Mouse (Mus musculus) heart, embryonic 13.5 days (tissue): ENCODE results near the gene Atp11c. TPM values are rescaled to one million over a fixed set of nuclear protein-coding genes. Genes with fewer than 3 reads are reported as not detected.

Experiments used
- ATAC-seq: fragments of 200-750 bp; cut with Nextera tagmentation; 2 replicates; pipeline ENCODE4 v1.8.0; 2017; ENCODE audit warnings: moderate TSS enrichment; ENCODE audit not compliant: insufficient number of reproducible peaks, low FRiP score, low TSS enrichment; ENCODE audit errors: extremely low read depth
- H3K27ac ChIP-seq: fragments of 300-500 bp; sonication (generic); replicated peaks from 2 replicates; pipeline ENCODE4 v1.5.1; 2015; ENCODE audit warnings: moderate library complexity, mild to moderate bottlenecking, inconsistent platforms
- H3K27me3 ChIP-seq: fragments of 300-500 bp; sonication (generic); replicated peaks from 2 replicates; pipeline ENCODE4 v1.6.1; 2015; ENCODE audit warnings: mild to moderate bottlenecking, inconsistent platforms
- H3K36me3 ChIP-seq: fragments of 300-500 bp; sonication (generic); 2 replicates; pipeline ENCODE4 v1.6.1; 2015; ENCODE audit warnings: mild to moderate bottlenecking, inconsistent platforms
- H3K4me1 ChIP-seq: fragments of 300-500 bp; sonication (generic); 2 replicates; pipeline ENCODE4 v1.6.1; 2015; ENCODE audit warnings: inconsistent platforms
- H3K4me2 ChIP-seq: fragments of 300-500 bp; sonication (generic); 2 replicates; pipeline ENCODE4 v1.6.1; 2015; ENCODE audit warnings: inconsistent platforms, mild to moderate bottlenecking, moderate library complexity
- H3K4me3 ChIP-seq: fragments of 300-500 bp; sonication (generic); 2 replicates; pipeline ENCODE4 v1.5.1; 2015; ENCODE audit warnings: moderate library complexity, mild to moderate bottlenecking, inconsistent platforms
- H3K9ac ChIP-seq: fragments of 300-500 bp; sonication (generic); 2 replicates; pipeline ENCODE4 v1.6.1; 2015; ENCODE audit warnings: inconsistent platforms, mild to moderate bottlenecking, moderate library complexity
- H3K9me3 ChIP-seq: fragments of 300-500 bp; sonication (generic); 2 replicates; pipeline ENCODE4 v1.6.1; 2016; ENCODE audit warnings: inconsistent platforms
- WGBS: fragments of 180-500 bp; shearing (Covaris S2); methylation state at CpG from one replicate; pipeline ENCODE4 v1.1.7; 2015; ENCODE audit warnings: mixed read lengths; 5-methylcytosine and 5-hydroxymethylcytosine counted together
- polyA plus RNA-seq: library from polyadenylated mRNA; unstranded; fragments of >200 nt; fragmentation: Nextera tagmentation; extraction: Ambion mirVana; gene quantifications from 2 replicates; pipeline ENCODE4 v1.2.1, GENCODE M21; 2015

Gene Atp11c
- polyA plus RNA-seq, result 3.9 and 4.0 TPM in 2 replicates

DNA sequence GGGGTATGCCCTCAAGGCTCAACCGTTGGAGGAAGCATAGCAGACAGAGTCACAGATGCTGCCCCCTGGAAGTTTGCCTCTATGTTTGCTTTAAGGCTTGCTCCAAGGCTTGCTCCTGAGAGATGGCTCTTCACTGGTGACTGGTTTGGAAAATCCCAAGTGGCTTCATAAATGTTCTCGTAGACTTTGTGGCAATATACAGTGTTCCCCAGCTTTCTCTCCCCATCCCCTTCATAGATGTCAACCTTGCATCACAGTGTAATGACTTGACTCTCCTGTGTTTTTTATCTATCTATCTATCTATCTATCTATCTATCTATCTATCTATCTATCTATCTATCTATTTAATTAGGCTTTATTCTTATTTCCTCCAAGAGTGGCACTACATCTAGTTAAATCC, at the start of gene Atp11c:
Atp11c (minus strand) TSS at position 101 of the 400 bp plus-strand sequence.
- Histone ChIP-seq H3K36me3 (no peaks in the 10 kb centered on the region), H3K9me3 (no peaks in the 10 kb centered on the region), H3K4me3 (no peak within 1 kb of the TSS), H3K9ac (no peak within 1 kb of the TSS), H3K27ac (no peak within 1 kb of the TSS), H3K4me2 (no peak within 1 kb of the TSS), H3K27me3 (no peaks in the 10 kb centered on the region), H3K4me1 (no peaks in the 10 kb centered on the region)
- 75% methylated on average over 2 of the region's 2 CpGs for WGBS
- ATAC-seq, result no peak

DNA sequence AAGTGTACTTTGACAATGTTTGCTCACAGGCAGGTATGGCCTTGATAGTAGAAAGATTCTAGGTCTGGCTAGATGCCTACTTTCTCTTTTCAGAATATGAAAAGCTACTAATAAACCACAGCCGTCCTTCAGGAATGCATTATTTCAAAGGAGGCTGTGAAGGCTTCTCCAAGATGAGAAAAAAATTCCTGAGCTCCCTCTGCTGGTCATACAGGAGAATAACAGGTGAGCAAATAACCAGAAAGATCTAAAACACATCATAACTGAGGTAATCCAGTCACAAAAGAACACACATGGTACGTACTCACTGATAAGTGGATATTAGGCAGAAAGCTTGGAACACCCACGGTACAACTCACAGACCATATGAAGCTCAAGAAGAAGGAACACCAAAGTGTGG, 16.7 kb upstream of the Atp11c start:
- Histone ChIP-seq H3K27ac (no peak overlapping the region), H3K36me3 (no peaks in the 10 kb centered on the region), H3K9ac (no peak overlapping the region), H3K4me3 (no peak overlapping the region), H3K27me3 (no peaks in the 10 kb centered on the region), H3K4me2 (no peak overlapping the region), H3K9me3 (no peaks in the 10 kb centered on the region), H3K4me1 (no peaks in the 10 kb centered on the region)
- 32% methylated on average over 3 of the region's 3 CpGs for WGBS
- no peak for ATAC-seq

DNA sequence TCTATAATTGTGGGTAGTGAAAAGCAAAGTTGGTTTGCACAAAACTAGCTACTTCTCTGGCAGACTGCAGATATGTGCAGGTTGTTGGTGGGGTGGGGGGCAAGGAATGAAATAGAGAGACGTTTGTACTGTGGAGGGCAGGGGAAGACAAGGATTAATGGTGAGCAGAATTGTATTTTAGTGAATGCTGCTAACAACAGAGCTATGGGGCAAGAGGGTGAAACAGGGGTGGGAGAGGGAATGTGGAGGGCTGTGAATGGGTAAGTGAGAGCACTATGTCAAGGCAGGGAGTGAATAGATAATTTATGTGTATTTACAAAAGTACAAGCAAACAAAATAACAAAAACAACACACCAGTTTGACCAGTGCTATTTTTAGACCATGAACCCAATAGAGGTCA, 22.0 kb downstream of the Atp11c start:
- no peak for ATAC-seq
- 29% methylated on average over 1 of the region's 1 CpGs for WGBS
- Histone ChIP-seq H3K9me3 (no peaks in the 10 kb centered on the region; the same call in 1 of the 2 replicates), H3K9ac (no peak overlapping the region), H3K36me3 (no peaks in the 10 kb centered on the region), H3K4me1 (no peaks in the 10 kb centered on the region), H3K27me3 (no peaks in the 10 kb centered on the region), H3K4me2 (no peak overlapping the region), H3K27ac (no peak overlapping the region), H3K4me3 (no peak overlapping the region)

DNA sequence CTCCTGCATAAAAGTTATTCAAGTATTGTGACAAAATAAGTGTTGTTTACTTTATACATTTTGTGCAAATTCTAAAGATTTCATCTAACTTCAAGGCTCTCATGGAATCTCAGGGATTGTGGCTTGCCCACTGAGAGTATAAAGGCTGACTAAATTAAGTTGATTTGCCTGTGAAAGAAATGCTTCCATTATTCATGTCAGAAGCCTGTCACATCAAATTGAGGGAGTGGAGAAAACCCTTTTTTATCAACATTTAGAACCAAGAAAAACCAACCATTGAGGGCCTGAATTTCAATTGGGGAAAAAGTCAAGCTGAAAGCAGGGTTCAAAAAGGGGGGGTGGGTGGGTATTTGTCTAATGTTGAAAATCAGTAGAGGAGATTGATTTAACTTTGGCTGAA, 23.5 kb downstream of the Atp11c start:
- Histone ChIP-seq H3K27ac (no peak overlapping the region), H3K9me3 (no peaks in the 10 kb centered on the region), H3K27me3 (no peaks in the 10 kb centered on the region), H3K9ac (no peak overlapping the region), H3K4me3 (no peak overlapping the region), H3K4me2 (no peak overlapping the region), H3K4me1 (no peaks in the 10 kb centered on the region), H3K36me3 (no peaks in the 10 kb centered on the region)
- no peak for ATAC-seq

DNA sequence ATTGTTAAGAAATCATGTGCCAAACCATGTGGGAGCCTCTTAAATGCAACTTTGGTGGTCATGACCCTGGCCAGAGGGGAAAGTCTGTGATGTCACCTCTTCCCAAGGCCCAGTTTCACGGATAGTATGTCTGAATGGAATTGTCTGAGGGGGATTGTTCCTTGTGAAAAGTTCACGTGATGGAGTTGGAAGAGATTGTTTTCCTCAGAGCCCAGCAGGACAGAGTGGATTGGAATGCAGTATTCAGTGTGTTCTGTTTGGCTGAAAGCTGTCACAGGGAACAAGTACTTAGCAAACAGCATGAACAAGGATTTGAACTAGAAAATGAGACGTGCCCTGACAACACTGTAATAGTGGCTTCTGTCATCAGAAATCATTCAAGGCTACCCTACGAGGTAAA, 37.3 kb downstream of the Atp11c start:
- 38% methylated on average over 4 of the region's 4 CpGs for WGBS
- Histone ChIP-seq H3K27ac (no peak overlapping the region), H3K4me1 (no peaks in the 10 kb centered on the region)

DNA sequence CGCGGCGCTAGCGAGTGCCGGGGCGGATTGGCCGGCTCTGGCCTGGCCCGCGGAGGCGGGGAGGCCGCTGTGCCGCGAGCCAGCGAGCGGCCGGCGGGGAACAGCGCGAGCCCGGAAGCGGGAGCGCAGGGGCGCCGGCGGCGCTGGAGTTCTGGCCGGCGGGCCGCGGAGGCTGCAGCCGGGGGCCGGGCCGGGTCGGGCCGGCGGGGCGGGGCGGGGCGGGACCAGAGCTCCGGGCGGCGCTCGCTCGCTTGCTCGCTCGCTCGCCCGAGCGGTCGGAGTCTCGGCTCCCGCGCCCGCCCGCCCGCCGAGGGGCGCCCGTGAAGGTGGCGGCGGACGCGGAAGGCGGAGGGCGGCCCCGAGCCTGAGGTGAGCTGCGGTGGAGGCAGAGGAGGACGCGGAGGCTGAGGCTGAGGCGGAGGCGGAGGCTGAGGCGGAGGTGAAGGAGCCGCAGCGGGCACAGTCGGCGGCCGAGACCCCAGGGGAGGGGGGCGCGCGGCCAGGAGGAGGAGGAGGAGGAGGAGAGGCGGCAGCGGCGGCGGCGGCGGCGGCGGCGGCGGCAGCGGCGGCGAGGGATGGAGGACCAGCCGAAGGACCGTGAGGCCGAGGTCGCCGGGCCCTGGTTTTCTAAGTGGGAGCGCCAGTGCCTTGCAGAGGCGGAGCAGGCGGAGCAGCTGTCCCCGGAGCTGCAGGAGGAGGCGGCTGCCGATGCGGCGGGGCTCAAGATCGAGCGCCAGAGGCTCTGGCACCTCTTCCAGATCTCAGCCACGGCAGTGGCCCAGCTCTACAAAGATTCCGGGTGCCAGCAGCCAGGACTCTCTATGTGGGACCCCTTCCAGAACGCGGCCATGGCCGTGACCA, 44.8 kb downstream of the Atp11c start:
- no peaks in the 10 kb centered on the region for H3K36me3 ChIP-seq
- no peaks in the 10 kb centered on the region for H3K4me1 ChIP-seq
- ATAC-seq, result peak; percentile 70
- H3K4me3 ChIP-seq, result peak overlapping the region; percentile 63
- WGBS, result 11% methylated on average over 36 of the region's 113 CpGs
- H3K27me3 ChIP-seq, result peaks cover 23% of the 10 kb centered on the region
- peak overlapping the region; percentile 72 for H3K4me2 ChIP-seq
- H3K27ac ChIP-seq, result no peak overlapping the region
- H3K9ac ChIP-seq, result peak overlapping the region; percentile 78
- H3K9me3 ChIP-seq, result no peaks in the 10 kb centered on the region

More for the DNA sequence above, 37.3 kb downstream of the Atp11c start:
- H3K36me3 ChIP-seq, result no peaks in the 10 kb centered on the region
- H3K9ac ChIP-seq, result no peak overlapping the region
- H3K27me3 ChIP-seq, result no peaks in the 10 kb centered on the region
- no peak overlapping the region for H3K4me3 ChIP-seq
- no peak overlapping the region for H3K4me2 ChIP-seq
- H3K9me3 ChIP-seq, result no peaks in the 10 kb centered on the region
- no peak for ATAC-seq

DNA sequence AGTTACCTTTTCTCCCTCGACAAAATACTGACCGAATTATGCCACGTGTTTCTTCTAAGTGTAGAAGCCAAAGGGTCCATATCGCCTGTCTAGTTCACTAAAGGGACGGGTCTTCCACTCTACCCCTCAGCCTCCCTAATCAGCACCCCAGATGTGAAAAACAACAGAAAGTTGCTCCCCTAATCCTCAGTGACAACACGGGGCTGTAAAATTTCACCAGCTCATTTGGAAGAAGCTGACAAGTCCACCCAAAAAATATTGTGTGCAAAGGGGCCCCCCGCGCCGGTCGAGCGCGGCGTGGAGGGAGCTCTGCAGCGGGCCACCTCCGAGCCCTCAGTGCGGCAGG, 45.4 kb downstream of the Atp11c start:
- no peaks in the 10 kb centered on the region for H3K9me3 ChIP-seq
- H3K27me3 ChIP-seq, result peaks cover 23% of the 10 kb centered on the region
- WGBS, result 11% methylated on average over 16 of the region's 16 CpGs
- H3K4me2 ChIP-seq, result peak overlapping the region; percentile 72
- H3K9ac ChIP-seq, result peak overlapping the region; percentile 78
- no peaks in the 10 kb centered on the region for H3K4me1 ChIP-seq
- ATAC-seq, result no peak
- H3K36me3 ChIP-seq, result no peaks in the 10 kb centered on the region
- H3K4me3 ChIP-seq, result peak overlapping the region; percentile 63
- H3K27ac ChIP-seq, result no peak overlapping the region

DNA sequence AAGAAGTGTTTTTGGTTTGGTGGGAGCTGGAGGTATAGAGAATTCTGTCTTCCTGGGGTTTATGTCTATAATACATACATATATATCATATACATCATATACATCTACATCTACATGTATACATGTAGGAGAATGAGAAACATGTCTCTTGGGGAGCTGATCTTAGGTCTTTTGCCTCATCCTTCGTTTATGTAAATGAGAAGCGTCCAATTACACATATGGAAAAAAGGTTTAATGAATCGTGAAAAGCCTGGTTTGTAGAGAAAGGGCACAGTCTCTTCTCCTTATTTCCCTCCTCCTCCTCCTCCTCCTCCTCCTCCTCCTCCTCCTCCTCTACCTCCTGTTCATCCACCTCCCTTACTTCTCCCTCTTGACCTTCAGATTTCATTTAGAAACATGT, 46.6 kb downstream of the Atp11c start:
- H3K27me3 ChIP-seq, result peaks cover 23% of the 10 kb centered on the region
- 45% methylated on average over 3 of the region's 3 CpGs for WGBS
- no peak overlapping the region for H3K27ac ChIP-seq
- no peak overlapping the region for H3K9ac ChIP-seq
- H3K4me2 ChIP-seq, result no peak overlapping the region
- no peaks in the 10 kb centered on the region for H3K9me3 ChIP-seq
- no peaks in the 10 kb centered on the region for H3K36me3 ChIP-seq
- no peak overlapping the region for H3K4me3 ChIP-seq
- H3K4me1 ChIP-seq, result no peaks in the 10 kb centered on the region
- no peak for ATAC-seq

DNA sequence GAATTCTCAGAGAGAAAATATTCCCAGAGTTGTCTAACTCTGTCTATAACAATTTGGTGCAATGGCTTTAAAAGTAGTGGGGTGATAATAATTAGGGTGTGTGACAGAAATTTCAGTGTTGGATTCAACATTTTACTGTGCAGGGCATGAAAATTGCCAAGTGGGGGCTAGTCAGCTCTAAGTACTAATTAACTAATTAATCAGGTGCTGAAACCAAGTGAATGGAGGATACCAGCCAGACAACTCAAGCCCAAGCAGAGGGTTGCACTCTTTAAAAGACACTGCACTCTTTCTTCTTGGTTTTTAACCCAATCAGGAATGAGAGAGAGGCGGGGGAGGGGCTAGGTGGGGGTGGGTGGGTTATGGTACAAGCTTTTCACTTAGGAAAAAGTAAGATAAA, 47.1 kb downstream of the Atp11c start:
- no peak overlapping the region for H3K4me2 ChIP-seq
- no peak overlapping the region for H3K4me3 ChIP-seq
- H3K9me3 ChIP-seq, result no peaks in the 10 kb centered on the region
- H3K4me1 ChIP-seq, result no peaks in the 10 kb centered on the region
- H3K27ac ChIP-seq, result no peak overlapping the region
- no peak for ATAC-seq
- no peaks in the 10 kb centered on the region for H3K36me3 ChIP-seq
- H3K9ac ChIP-seq, result no peak overlapping the region
- WGBS, result 19% methylated on average over 1 of the region's 1 CpGs
- peaks cover 23% of the 10 kb centered on the region for H3K27me3 ChIP-seq

DNA sequence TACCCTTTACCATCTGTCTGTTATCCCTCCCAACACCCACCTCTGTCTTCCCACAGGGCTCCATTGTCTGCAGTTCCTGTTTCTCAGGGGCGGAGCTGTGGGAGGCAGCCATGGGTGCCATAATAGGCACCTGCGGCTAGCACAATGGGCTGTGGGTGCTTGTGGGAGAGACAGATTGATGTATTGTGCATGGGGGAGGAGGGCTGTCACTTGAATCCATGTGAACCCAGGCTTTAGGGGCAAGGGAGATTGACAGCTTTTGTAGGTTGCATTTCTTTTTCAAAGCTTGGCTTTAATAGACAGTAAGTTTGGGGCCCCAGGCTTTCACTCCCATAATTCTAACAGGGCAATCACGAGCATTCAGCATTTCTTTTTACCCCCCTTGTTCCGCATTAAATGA, 48.4 kb downstream of the Atp11c start:
- Histone ChIP-seq H3K27ac (no peak overlapping the region), H3K4me1 (no peaks in the 10 kb centered on the region), H3K27me3 (peaks cover 18% of the 10 kb centered on the region), H3K4me3 (no peak overlapping the region), H3K9ac (no peak overlapping the region), H3K9me3 (no peaks in the 10 kb centered on the region), H3K4me2 (no peak overlapping the region), H3K36me3 (no peaks in the 10 kb centered on the region)
- WGBS, result 39% methylated on average over 4 of the region's 4 CpGs
- ATAC-seq, result no peak

DNA sequence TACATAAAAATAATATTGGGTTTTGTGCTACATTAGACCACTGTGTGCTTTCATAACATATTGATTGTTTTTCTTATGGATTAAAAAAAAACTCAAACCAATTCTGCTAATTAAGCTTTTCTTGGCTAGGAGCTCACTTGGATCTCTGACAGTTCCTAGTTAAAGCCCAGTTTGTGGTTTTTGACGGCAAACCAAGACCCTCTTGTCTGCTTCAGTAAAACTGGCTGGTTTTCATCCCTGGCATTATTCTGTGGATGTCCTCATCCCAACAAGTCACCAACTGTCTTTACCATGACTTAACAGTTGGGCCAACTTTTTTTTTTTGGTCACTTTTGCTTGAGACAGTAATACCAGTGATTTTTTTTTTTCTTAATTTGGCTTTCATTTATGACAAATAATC, 49.6 kb downstream of the Atp11c start:
- Histone ChIP-seq H3K4me2 (no peak overlapping the region), H3K4me3 (no peak overlapping the region), H3K9me3 (no peaks in the 10 kb centered on the region), H3K4me1 (no peaks in the 10 kb centered on the region), H3K27ac (no peak overlapping the region), H3K36me3 (no peaks in the 10 kb centered on the region), H3K9ac (no peak overlapping the region), H3K27me3 (peaks cover 10% of the 10 kb centered on the region; the same call in 1 of the 2 replicates)
- 54% methylated on average over 1 of the region's 1 CpGs for WGBS
- no peak for ATAC-seq

DNA sequence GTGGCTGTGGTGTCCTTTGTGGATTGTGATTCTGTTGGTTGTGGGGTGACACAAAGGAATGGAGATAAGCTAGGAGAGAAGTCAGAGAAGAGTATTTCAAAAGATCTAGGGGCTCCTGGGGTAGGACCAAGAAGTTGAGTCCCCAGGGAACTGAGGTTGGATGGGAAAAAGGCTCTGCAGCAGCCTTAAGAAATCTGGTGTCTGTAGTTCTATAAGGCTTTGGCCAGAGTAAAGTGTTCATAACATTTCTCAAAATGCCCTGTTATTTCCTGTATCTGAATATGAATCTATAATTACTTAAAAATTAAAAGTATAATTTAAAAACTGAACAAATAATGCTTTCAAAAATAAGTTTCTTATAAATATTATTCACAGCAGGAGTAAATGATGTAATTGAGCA, 53.3 kb downstream of the Atp11c start, which contains the start of gene Gm7073:
Gm7073 (minus strand) TSS at position 101 of the 400 bp plus-strand sequence.
- Histone ChIP-seq H3K36me3 (no peaks in the 10 kb centered on the region), H3K27me3 (peaks cover 4% of the 10 kb centered on the region; the same call in 1 of the 2 replicates), H3K4me1 (no peaks in the 10 kb centered on the region), H3K4me2 (no peak within 1 kb of the TSS), H3K27ac (no peak within 1 kb of the TSS), H3K9me3 (no peaks in the 10 kb centered on the region), H3K4me3 (no peak within 1 kb of the TSS), H3K9ac (no peak within 1 kb of the TSS)
- ATAC-seq, result no peak
